Mouse (Mus musculus): ENCODE results near the gene Slc9a6.

DNA sequence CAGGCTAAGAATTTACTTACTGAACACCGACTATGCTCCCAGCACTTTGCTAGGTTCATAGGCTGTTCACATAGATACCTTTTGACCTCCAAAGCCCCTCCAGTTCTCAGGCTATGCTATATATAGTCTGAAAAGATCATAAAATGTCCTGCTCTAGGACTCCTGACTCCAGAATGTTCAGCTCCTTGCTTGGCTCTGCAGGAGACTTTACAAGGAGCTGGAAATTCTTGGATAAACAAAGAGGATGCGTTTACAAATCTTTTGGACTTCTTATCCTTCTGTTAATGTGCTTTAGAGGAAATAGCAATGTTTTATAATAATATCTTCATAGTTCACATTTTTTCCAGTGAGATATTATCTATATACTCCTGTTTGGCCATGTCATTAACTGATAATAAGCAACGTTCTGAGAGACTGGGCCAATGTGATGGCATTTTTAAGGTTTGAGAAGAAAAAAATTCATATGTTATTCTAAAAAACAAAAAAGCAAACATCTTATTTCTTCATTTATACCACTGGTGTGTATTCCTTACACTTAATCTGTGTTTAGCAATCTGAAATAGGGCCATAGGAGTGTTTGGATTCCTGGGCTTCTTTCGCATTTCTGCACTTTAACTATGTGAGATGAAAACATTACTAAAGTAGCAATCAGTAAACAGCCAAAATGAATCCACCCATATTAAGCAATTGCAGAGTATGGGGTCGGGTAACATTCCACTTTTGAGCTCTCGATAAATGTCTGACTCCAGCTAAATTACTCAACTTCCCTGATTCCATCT, 99.2 kb downstream of the Slc9a6 start:
- no peak for TF ChIP-seq CTCF (IDR thresholded peaks at IDR 0.05; ENCODE audit: control insufficient read depth, insufficient read depth, low read length)
- no peak for TF ChIP-seq POLR2A (IDR thresholded peaks at IDR 0.05; ENCODE audit: borderline replicate concordance, control insufficient read depth, low read depth, low read length)

Data from bone marrow, adult 2 months (tissue).